Mouse (Mus musculus) R1 (cell line): ENCODE results near the gene Ranbp9.
"Not testable (repeated sequence)": the region's sequence is repeated elsewhere in the genome, so short reads cannot be mapped to it uniquely, and the experiment has no call there.

Experiments
- DNase-seq: peaks from one replicate; pipeline ENCODE4 v3.0.0-alpha.2; 2018; ENCODE audit warnings: low read depth, low spot score

Gene Ranbp9

DNA sequence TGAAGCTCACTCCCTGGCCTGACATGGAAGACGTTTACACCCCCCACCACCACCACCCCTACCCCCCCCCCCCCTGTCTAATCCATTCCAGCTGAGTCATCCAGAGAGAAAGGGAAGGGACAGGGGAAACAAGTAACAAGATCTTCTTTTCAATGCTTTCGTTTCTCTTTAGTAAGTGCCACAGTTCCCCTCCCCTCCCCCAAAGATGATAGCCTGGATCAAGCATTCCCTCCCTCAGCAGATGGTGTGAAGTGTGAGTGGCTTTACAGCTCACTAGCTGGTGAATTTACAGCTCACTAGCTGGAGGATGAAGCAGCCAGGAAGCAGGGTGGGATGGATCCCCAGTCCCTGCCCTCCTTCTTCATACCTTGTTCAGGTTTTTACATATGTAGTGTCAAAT lies 15.6 kb upstream of the Ranbp9 start:
- DNase-seq, result no peak

GRCm38 (mm10) chr13:43495645-43496044 lies 14.6 kb upstream of the Ranbp9 start:
- DNase-seq, result no peak

DNA sequence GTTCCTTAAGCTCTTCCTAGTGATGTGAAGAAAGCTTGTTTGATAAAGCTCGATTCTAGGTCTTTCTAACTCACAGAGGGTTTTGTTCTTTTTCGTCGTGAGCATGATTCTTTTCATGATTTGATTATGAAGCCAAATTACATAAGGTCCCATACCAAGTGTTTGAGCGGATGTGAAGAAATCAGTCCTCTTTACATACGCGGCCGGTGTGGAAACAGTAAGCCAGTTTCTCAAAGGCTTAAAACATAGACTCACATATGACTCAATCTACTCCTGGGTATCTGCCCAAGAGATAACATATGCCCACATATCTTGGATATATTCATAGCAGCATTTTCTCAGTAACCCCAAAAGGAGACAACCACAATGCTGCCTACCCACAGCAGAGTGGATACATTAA lies 12.6 kb upstream of the Ranbp9 start:
- DNase-seq, result no peak

GRCm38 (mm10) chr13:43493058-43493481 lies 12.0 kb upstream of the Ranbp9 start:
- DNase-seq, result no peak

DNA sequence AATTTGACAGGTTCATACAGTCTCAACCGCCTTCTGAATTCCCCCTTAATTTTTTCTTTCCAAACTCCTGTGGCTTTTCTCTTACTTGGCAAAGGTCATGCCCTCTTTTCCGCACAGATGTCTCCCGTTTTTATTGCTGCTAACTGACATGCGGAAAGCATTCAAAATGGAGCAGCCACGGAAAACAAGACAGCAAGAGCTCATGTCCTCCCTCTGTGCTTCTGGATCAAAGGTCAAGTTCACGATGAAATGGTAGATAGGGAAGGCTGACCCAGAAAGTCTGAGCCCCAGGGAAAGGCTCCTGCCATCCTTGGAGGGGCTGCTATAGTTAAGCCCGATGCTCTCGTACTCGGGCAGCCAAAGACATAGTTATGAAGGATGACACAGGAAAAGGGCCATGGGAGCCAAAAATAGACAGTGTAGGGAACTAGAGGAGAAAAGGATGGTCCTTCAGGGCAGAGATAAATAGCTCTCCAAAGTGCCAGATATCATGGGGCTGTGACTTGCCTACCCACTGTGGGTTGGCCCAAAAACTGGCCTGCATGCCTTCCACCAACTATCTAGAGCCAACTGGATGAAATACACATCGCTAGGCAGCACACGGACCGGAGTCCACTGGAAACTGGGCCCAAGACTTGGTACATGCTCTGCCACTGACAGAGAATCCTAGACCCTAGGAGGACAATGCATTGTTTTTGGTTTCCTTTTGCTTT lies 5.6 kb upstream of the Ranbp9 start:
- DNase-seq, result no peak

- no peak for DNase-seq
Measured at GRCm38 (mm10) chr13:43485278-43485976, 4.3 kb upstream of the Ranbp9 start.

DNA sequence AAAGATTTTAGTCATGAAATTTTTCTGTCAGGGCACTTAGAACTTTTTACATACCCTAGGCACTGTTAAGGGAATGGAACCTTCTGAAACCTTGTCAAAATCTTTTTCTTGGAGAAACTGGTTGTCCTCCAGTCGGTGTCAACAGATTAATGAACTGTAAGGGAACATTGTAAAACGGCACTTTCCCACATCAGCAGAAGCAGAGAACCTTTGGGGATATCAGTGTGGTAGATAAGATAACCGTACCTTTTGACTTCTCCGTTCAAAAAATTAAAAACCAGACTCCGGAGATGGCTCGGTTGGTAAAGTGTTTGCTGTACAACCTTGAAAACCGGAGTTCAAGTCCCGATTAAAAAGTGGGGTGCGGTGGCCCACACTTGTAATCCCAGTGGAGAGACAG lies 1.7 kb upstream of the Ranbp9 start:
- no peak for DNase-seq

DNA sequence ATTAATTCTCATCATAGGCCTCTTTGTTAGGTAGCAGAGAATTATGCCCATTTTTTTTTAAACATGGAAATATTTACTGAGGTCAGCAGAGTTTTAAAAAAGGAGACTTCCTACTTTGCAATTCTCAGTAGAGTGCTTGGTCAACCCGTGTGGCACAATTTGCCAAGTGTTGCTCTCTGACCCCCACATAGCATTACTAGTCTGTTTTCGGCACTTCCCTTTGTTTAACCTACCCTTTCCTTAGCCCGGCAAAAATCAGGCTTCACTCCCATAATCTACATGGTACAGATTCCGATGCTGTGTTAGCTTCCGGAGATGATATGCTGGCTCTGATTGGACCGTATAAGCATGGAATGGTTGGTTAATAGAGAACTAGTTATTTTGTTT lies 770 bp upstream of the Ranbp9 start:
- no peak for DNase-seq

DNA sequence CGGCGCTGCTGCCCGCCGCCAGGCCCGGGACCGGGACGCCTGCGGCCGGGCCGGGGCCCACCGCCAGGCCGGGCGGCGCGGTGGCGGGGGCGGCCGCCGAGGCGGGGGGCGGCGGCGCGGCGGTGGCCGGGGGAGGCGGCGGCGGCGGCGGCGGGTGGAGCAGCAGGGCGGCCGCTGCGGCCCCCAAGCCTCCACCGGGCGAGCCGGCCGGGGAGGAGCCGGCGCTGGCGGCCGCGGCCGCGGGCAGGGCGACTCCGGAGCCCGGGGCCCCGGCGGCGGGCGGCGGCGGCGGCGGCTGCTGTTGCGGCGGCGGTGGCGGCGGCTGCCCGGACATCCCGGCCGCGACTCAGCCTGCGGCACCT lies 506 bp downstream of the Ranbp9 start:
- no peak for DNase-seq

DNA sequence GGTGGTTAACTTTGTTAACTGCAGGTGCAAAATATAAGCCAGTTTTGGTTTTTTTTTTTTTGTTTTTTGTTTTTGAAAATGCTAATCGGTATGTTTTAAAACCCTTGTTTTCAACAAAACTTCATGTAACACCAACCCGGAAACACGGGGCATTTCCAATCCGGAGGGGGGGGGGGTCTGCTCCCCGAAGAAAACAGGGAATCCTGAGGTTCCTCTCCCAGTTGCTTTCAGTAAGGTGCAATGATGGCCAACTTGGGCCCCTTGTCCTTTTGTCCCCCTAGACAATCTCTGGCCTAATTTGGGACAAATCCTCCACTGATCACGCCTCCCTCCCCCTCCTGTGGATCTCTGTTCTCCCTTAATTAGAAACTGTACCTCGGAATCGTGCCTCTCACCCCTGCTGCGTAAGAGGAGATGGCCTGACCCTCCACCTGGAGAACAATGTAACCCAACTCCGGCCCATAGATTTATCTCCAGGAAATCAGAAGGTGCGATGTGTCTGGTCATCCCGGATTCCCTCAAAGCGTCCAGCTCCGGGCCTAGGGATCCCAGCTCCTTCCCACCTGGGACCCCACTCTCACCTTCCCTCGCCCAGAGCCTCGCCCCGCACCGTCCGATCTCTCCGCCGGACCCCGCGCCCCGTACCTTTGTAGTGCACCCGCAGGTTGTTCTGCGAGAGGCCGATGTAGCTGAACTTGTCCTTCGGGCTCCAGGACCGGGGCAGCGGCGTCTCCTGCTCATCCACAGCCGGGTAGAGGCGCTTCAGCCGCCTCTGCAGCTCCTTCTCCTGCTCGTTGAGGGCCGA lies 1.1 kb downstream of the Ranbp9 start:
- peak; percentile 58 for DNase-seq

DNA sequence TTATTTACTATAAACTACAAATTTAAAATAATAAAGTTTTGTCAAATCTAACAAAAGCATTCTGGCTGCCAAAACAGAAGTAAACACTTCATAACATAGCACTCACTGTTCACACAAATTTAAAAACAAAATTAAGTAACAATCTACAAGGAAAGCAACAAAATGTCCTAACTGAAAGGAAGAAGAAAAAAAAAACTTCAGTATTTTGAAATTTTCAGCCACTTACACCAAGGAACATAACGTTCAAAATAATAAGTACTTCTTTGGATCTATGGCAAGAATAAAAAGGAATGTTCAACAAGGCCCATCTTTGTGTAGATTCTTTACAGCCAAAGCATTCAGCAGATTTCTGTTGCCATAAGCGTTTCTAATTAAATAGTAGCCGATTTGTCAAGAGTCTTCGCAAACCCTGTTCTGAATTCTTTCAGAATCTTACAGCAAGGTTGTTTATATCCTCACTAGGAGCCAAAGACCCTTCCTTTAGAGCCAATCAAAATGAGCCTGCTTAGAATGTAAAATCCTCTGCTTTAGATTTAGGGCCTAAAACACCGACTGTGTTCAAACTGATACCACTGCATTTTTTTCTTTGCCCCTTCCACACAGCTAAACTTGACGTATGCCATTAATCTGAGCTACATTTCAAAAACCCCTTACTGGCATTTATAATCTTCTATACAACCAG lies 1.9 kb downstream of the Ranbp9 start:
- no peak for DNase-seq

GRCm38 (mm10) chr13:43478586-43478985 lies 2.5 kb downstream of the Ranbp9 start:
- no peak for DNase-seq

DNA sequence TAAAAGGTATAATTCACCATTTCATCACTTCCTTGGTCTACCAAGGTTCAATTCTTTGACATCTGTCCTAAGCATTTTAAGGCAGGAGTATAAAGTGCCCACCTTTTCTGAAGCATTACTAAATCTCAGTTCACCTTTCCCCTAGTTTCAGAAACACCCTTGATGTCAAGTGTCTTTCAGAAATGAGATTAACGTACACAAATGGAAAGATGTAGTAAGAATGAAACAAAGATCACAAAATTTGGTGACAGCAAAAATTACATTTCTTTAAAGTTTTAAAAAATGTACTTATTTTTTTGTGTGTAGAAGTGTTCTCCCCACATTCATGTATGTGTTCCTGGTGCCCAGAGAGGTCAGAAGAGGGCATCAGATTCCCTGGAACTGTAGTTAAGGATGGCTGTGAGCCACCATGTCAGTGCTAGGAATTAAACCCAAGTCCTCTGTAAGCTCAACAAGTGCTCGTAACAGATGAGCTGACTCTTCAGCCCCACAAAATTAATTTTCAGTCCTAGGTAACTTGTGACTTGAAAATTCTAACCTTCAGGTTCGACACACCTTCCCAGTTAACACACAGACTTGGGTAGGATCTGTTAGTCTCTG lies 3.9 kb downstream of the Ranbp9 start:
- DNase-seq, result no peak

- DNase-seq, result no peak
Measured at GRCm38 (mm10) chr13:43476226-43476625, 4.9 kb downstream of the Ranbp9 start.

DNA sequence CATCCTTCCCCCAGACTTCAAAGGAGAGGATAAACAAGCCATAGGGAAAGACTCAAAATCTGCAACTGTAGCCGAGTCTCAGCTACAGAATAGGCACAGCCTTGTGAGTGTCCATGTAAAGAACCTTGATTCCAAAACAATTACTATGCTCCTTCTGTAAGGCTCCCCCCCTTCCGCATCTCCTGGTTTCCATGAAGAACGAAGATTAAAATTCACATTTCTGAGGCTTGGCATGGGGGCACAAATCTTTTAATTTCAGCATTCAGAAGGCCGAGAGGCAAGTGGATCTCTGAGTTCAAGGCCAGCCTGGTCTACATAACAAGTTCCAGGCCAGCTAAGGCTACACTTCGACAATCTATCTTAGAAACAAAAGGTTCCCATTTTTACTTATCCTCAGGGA lies 6.4 kb downstream of the Ranbp9 start:
- no peak for DNase-seq

DNA sequence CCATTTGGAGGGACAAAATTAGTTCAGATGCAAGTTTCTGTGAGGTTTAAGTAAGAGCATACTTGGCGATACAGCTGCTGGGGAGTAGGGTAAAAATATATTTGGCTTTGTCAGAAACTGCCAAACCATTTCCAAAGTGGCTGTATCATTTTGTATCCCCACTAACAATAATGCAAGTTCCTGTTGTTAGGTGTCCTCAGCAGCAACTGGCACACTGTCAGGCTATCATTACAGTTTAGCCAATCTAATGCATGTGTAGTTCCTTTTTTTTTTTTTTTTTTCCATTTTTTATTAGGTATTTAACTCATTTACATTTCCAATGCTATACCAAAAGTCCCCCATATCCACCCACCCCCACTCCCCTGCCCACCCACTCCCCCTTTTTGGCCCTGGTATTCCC lies 9.2 kb downstream of the Ranbp9 start:
- not testable (repeated sequence) for DNase-seq

GRCm38 (mm10) chr13:43469607-43470006 lies 11.5 kb downstream of the Ranbp9 start:
- DNase-seq, result no peak

DNA sequence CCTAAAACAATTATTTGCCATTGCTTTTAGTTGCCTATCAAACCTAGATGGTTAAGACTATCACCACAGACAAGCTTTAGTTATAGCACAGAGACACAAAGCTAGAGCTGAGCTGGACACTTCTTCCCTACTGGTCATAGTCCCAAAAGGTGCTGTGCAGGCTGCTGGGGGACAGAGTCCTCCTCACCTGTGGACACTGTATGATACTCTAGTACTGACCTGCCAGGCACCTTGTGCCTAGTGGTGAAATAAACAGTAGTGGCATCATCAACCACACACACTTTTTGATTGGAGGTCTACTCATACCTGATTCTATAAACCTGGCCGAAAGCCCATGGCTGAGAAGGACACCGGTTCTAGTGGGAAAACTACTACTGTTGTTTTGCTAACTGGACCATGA lies 16.5 kb downstream of the Ranbp9 start:
- DNase-seq, result no peak

GRCm38 (mm10) chr13:43457161-43457560 lies 23.9 kb downstream of the Ranbp9 start:
- DNase-seq, result no peak

DNA sequence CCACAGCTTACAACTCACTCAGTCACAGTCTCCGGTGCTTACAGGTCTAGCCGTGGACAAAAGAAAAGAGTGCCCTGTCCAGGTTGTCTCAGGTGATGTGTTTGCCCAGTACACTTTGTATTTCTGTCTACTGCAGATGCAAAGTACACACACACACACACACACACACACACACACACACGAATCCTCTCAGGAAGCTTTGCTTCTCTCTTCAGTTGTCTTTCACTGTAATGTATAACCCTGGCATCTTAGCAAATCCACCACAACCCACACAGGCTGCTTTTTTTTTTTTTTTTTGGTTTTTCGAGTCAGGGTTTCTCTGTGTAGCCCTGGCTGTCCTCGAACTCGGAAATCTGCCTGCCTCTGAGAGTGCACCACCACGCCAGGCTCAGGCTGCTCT lies 26.7 kb downstream of the Ranbp9 start:
- DNase-seq, result no peak

DNA sequence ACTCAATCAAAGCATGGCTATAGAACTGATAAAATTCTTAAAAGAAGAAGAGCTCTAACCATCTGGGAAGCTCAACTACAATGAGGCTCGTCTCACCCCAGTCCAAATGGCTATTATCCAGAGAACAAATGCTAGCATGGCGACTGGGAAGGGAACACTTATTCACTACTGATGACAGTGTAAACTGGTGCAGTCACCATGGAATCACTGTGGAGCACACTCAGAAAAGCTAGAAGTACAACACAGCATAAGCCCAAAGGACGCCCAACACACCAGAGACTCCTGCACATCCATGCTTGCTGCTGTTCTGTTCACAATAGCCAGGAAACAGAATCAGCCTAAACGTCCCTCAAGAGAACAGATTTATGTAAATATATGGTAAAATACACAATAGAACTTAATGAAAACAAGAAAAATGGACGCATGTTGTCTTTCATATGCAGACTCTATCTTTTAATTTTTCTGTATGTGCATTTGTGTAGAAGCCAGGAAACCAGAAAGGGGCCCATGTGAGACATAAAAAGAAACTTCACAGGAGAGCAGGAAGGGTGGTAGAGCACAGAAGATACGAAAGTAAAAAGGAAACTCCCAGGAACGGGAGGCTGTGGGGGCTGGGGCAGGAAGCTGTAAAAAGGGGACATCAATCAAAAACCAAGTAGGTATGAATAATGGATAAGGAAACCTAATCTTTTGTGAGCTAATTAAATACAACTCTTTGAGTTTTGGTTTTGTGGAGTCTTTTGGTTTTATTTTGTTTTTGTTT lies 28.1 kb downstream of the Ranbp9 start:
- no peak for DNase-seq
